Mouse (Mus musculus): ENCODE results near the gene Tirap.
A peak's percentile ranks its signal among the peaks of the same experiment; 100 is the strongest.
"Not testable (repeated sequence)": the region's sequence is repeated elsewhere in the genome, so short reads cannot be mapped to it uniquely, and the experiment has no call there.

The Tirap gene

GRCm38 (mm10) chr9:35188700-35189099 is 11.4 kb downstream of the Tirap start:
- peak; percentile 90 for DNase-seq

- DNase-seq: peak; percentile 89
Observed at GRCm38 (mm10) chr9:35187351-35187903, 12.7 kb downstream of the Tirap start.

GRCm38 (mm10) chr9:35186430-35186829 is 13.7 kb downstream of the Tirap start:
- DNase-seq: no peak

- peak; percentile 94 for DNase-seq
Observed at GRCm38 (mm10) chr9:35183359-35183758, 16.7 kb downstream of the Tirap start.

- DNase-seq: no peak
Observed at GRCm38 (mm10) chr9:35182832-35183231, 17.3 kb downstream of the Tirap start.

GRCm38 (mm10) chr9:35176124-35176659 is 23.9 kb downstream of the Tirap start:
- DNase-seq: no peak

- peak; percentile 99 for DNase-seq
Observed at GRCm38 (mm10) chr9:35175251-35176123, 24.6 kb downstream of the Tirap start, which contains the start of gene Dcps. Gene Dcps (minus strand): TSS chr9:35176061.

- DNase-seq: peak; percentile 66
Observed at GRCm38 (mm10) chr9:35173331-35173730, 26.8 kb downstream of the Tirap start.

GRCm38 (mm10) chr9:35170071-35170470 is 30.0 kb downstream of the Tirap start:
- DNase-seq: peak; percentile 23

- DNase-seq: peak; percentile 86
Observed at GRCm38 (mm10) chr9:35166798-35167635, 33.1 kb downstream of the Tirap start.

- DNase-seq: peak; percentile 89
Observed at GRCm38 (mm10) chr9:35166144-35166797, 33.8 kb downstream of the Tirap start.

- peak; percentile 68 for DNase-seq
Observed at GRCm38 (mm10) chr9:35164142-35164874, 35.8 kb downstream of the Tirap start.

GRCm38 (mm10) chr9:35163011-35163690 is 36.9 kb downstream of the Tirap start:
- peak; percentile 98 for DNase-seq

GRCm38 (mm10) chr9:35161721-35162120 is 38.4 kb downstream of the Tirap start:
- DNase-seq: no peak

- peak; percentile 58 for DNase-seq
Observed at GRCm38 (mm10) chr9:35160662-35161061, 39.4 kb downstream of the Tirap start.

- DNase-seq: no peak
Observed at GRCm38 (mm10) chr9:35158477-35158876, 41.6 kb downstream of the Tirap start.

GRCm38 (mm10) chr9:35156862-35157261 is 43.2 kb downstream of the Tirap start:
- DNase-seq: peak; percentile 78

GRCm38 (mm10) chr9:35156002-35156710 is 43.9 kb downstream of the Tirap start:
- peak; percentile 98 for DNase-seq

GRCm38 (mm10) chr9:35152923-35153322 is 47.2 kb downstream of the Tirap start:
- DNase-seq: peak; percentile 54

- DNase-seq: not testable (repeated sequence)
Observed at GRCm38 (mm10) chr9:35148822-35149221, 51.3 kb downstream of the Tirap start.

Measured in heart, adult 11 months (tissue).